Mouse (Mus musculus): ENCODE results near the gene Calm3.

Gene Calm3

GRCm38 (mm10) chr7:16940292-16940691 lies 16.4 kb upstream of the Calm3 start:
- DNase-seq (ENCODE audit: low spot score), result no peak

GRCm38 (mm10) chr7:16938117-16938791 lies 14.3 kb upstream of the Calm3 start:
- DNase-seq (ENCODE audit: low spot score), result no peak

- DNase-seq (ENCODE audit: low spot score), result no peak
Measured at GRCm38 (mm10) chr7:16937312-16937711, 13.4 kb upstream of the Calm3 start.

GRCm38 (mm10) chr7:16932704-16933577 lies 9.0 kb upstream of the Calm3 start:
- no peak for DNase-seq (ENCODE audit: low spot score)

GRCm38 (mm10) chr7:16931968-16932627 lies 8.2 kb upstream of the Calm3 start:
- DNase-seq (ENCODE audit: low spot score), result no peak

- DNase-seq (ENCODE audit: low spot score), result no peak
Measured at GRCm38 (mm10) chr7:16930850-16931249, 6.9 kb upstream of the Calm3 start.

- no peak for DNase-seq (ENCODE audit: low spot score)
Measured at GRCm38 (mm10) chr7:16928341-16928740, 4.4 kb upstream of the Calm3 start.

- DNase-seq (ENCODE audit: low spot score), result no peak
Measured at GRCm38 (mm10) chr7:16923283-16924036, 454 bp downstream of the Calm3 start.

GRCm38 (mm10) chr7:16922360-16922973 lies 1.4 kb downstream of the Calm3 start:
- DNase-seq (ENCODE audit: low spot score), result no peak

- no peak for DNase-seq (ENCODE audit: low spot score)
Measured at GRCm38 (mm10) chr7:16921881-16922335, 2.0 kb downstream of the Calm3 start.

- no peak for DNase-seq (ENCODE audit: low spot score)
Measured at GRCm38 (mm10) chr7:16920818-16921791, 2.8 kb downstream of the Calm3 start.

GRCm38 (mm10) chr7:16920150-16920579 lies 3.7 kb downstream of the Calm3 start:
- DNase-seq (ENCODE audit: low spot score), result no peak

- DNase-seq (ENCODE audit: low spot score), result no peak
Measured at GRCm38 (mm10) chr7:16919395-16920149, 4.3 kb downstream of the Calm3 start.

- DNase-seq (ENCODE audit: low spot score), result no peak
Measured at GRCm38 (mm10) chr7:16918670-16919069, 5.2 kb downstream of the Calm3 start.

- no peak for DNase-seq (ENCODE audit: low spot score)
Measured at GRCm38 (mm10) chr7:16918014-16918413, 5.9 kb downstream of the Calm3 start.

- DNase-seq (ENCODE audit: low spot score), result no peak
Measured at GRCm38 (mm10) chr7:16917447-16917846, 6.5 kb downstream of the Calm3 start.

GRCm38 (mm10) chr7:16916342-16917265 lies 7.3 kb downstream of the Calm3 start:
- DNase-seq (ENCODE audit: low spot score), result no peak
